Comparison of ENCODE assay signal across 10 mouse cellular contexts in the genomic region with DNA sequence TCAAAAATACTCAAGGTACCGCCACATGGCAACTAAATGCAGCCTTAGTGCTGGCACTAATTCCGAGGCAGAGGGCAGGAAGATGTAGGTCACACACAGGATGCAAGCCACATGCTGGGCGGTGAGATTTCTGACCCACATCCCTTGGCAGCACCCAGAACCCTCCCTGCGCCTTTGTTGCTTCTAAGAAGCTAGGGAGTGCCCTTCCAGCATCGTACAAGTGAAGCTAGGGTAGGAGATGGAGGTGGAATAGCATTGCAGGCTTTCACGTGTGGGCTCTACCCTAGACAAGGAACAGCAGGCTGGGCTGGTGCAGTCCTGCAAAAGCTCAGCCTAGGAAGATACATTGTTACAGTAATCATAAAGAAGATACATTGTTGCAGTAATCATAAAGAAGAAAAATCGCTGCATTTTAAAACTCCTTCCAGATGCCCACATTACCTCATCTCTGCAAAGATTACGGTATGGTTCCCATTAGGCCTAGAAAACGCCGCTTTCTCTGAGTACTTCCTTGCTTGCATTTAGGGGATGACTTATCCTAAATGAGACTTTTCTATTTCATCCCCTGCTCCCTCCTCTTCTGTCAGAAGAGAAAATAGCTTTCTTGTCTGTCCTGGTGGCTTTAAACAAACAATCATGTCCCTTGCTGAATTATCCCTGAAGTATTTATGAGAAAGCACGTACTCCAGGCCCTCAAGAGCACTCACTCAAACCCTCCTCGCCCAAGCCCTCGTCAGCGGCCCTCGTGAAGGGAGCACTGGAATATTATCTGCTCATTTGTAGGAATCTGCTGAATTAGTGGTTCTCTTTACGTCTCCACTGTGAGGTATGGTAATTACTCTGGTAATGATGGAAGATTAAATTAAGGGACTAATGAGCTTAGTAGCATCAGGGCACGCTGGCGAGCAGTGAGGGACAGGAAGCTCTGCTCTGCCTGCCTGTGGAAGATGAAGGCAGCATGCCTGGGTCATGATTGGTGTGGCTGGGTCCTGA.
A peak's percentile ranks its signal among the peaks of the same experiment; 100 is the strongest.
DNase-seq lines count a peak whose midpoint lies in the region; ATAC-seq and TF ChIP-seq lines count a peak whose summit lies in the region.
"Had no signal": no experiment of that assay in that cellular context is flagged by ENCODE, and none has a peak within 500 bp of the region (broad histone marks: within the 10 kb centered on the region; RNA-seq: fewer than 3 reads in every experiment).

No protein-coding gene starts in this region.

- peaks cover 9% of the 10 kb centered on the region; the same call in 1 of the 2 replicates for H3K4me1 ChIP-seq in forebrain, embryonic 16.5 days (replicated peaks; ENCODE audit: control insufficient read depth, insufficient read depth, low read length)
- peaks cover 8% of the 10 kb centered on the region for H3K4me1 ChIP-seq in midbrain, embryonic 15.5 days

- no peaks in the 10 kb centered on the region for H3K27me3 ChIP-seq in forebrain, embryonic 16.5 days (replicated peaks; ENCODE audit: control insufficient read depth, insufficient read depth, low read length)
- H3K27me3 ChIP-seq in midbrain, embryonic 15.5 days (replicated peaks) = no peaks in the 10 kb centered on the region
- H3K27me3 ChIP-seq: heart, embryonic 15.5 days had no signal

- TF ChIP-seq POLR2A in brain, embryonic 14.5 days (IDR thresholded peaks at IDR 0.05; ENCODE audit: borderline replicate concordance, extremely low read depth, insufficient read depth, insufficient read length, poor library complexity, severe bottlenecking) = no peak

- no peak overlapping the region for H3K4me2 ChIP-seq in forebrain, embryonic 16.5 days (ENCODE audit: low read length)
- no peak overlapping the region for H3K4me2 ChIP-seq in midbrain, embryonic 15.5 days
- H3K4me2 ChIP-seq: heart, embryonic 15.5 days had no signal

- no peak for TF ChIP-seq CTCF in brain, embryonic 14.5 days (IDR thresholded peaks at IDR 0.05; ENCODE audit: borderline replicate concordance, extremely low read depth, insufficient read depth, insufficient read length)

- H3K9me3 ChIP-seq in forebrain, embryonic 16.5 days (ENCODE audit: control insufficient read depth, low read length) = no peaks in the 10 kb centered on the region
- no peaks in the 10 kb centered on the region for H3K9me3 ChIP-seq in midbrain, embryonic 15.5 days
- H3K9me3 ChIP-seq: heart, embryonic 15.5 days had no signal

- H3K27ac ChIP-seq in forebrain, embryonic 16.5 days (ENCODE audit: low read length) = no peak overlapping the region; the same call in 1 of the 2 replicates
- peak overlapping the region; percentile 41; the same call in 1 of the 2 replicates for H3K27ac ChIP-seq in midbrain, embryonic 15.5 days
- H3K27ac ChIP-seq: heart, embryonic 15.5 days had no signal

- H3K4me3 ChIP-seq in forebrain, embryonic 16.5 days (replicated peaks; ENCODE audit: low read length) = no peak overlapping the region
- H3K4me3 ChIP-seq in midbrain, embryonic 15.5 days = no peak overlapping the region
- H3K4me3 ChIP-seq: heart, embryonic 15.5 days had no signal

- DNase-seq in frontal cortex, postnatal 10 days (ENCODE audit: low spot score in 2 of 2) = no peak
- DNase-seq in brain, embryonic 14.5 days (ENCODE audit: low read depth) = peak; percentile 72
- no peak for DNase-seq in layer of hippocampus, postnatal 14 days (ENCODE audit: low spot score in 2 of 2)
- no peak for DNase-seq in right cerebral cortex, postnatal 10 days (ENCODE audit: low spot score in 2 of 2)
- DNase-seq: spleen, adult 18-20 months had no signal

- peak; percentile 80 for ATAC-seq in frontal cortex, adult (ENCODE audit: low TSS enrichment)
- peak; percentile 43; the same call in 1 of the 2 replicates for ATAC-seq in forebrain, embryonic 16.5 days
- no peak; the same call in 1 of the 2 replicates for ATAC-seq in midbrain, embryonic 15.5 days (replicated peaks)
- ATAC-seq in megakaryocyte progenitor cell, adult 5-6 weeks (replicated peaks; ENCODE audit: poor library complexity) = no peak

- H3K36me3 ChIP-seq in forebrain, embryonic 16.5 days (ENCODE audit: control insufficient read depth, insufficient read depth) = peaks cover 5% of the 10 kb centered on the region
- no peaks in the 10 kb centered on the region for H3K36me3 ChIP-seq in midbrain, embryonic 15.5 days (replicated peaks)
- H3K36me3 ChIP-seq: heart, embryonic 15.5 days had no signal

- WGBS in forebrain, embryonic 16.5 days = 48% methylated on average over 18 of the region's 18 CpGs
- 63% methylated on average over 18 of the region's 18 CpGs for WGBS in midbrain, embryonic 15.5 days

- no peak overlapping the region for H3K9ac ChIP-seq in forebrain, embryonic 16.5 days (replicated peaks; ENCODE audit: low read depth, low read length)
- no peak overlapping the region for H3K9ac ChIP-seq in midbrain, embryonic 15.5 days
- H3K9ac ChIP-seq: heart, embryonic 15.5 days had no signal

Comparison
In these comparisons a context has a peak if more than half of its experiments do, and no peak if none do; other contexts are left out.
1. ATAC-seq: peak in frontal cortex, adult (single experiment) and forebrain, embryonic 16.5 days (single experiment); none in midbrain, embryonic 15.5 days (single experiment) and megakaryocyte progenitor cell, adult 5-6 weeks (single experiment).